In the genomic region with DNA sequence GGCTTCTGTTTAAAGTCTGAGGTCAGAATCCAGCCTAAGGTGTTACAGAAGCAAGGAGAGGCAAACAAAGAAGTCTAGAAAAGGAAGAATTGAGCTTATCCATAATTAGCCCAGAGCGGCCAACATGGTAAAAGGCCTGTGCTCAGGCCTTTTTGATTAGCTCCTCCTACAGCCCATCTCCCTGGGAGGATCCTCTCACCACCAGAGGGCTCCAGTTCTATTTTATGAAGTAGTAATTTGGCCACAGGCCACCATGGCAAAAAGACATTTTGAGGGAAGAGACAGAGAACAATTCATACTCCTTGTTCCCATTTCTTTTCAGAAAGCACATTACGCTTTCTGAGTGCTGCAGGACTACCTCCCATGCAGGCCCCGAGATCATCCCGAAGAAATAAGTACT, we compare ENCODE assay signal across 8 mouse cellular contexts. TPM values are rescaled to one million over a fixed set of nuclear protein-coding genes. Genes with fewer than 3 reads are reported as not detected.
A peak's percentile ranks its signal among the peaks of the same experiment; 100 is the strongest.
DNase-seq lines count a peak whose midpoint lies in the region; ATAC-seq and TF ChIP-seq lines count a peak whose summit lies in the region.

No protein-coding gene starts in this region.

- 72% methylated on average over 4 of the region's 4 CpGs for WGBS in cerebellum, adult 2 months
- WGBS in liver, embryonic 14.5 days (ENCODE audit: insufficient replicate concordance), result 71% methylated on average over 4 of the region's 4 CpGs

- TF ChIP-seq POLR2A in MEL (IDR thresholded peaks at IDR 0.05; ENCODE audit: control insufficient read depth in 1 of 2, insufficient read depth in 1 of 2, low read depth in 1 of 2, low read length in 2 of 2, poor library complexity in 1 of 2), result no peak
- TF ChIP-seq POLR2A in cerebellum, adult 2 months (IDR thresholded peaks at IDR 0.05; ENCODE audit: borderline replicate concordance, insufficient read depth, low read length), result no peak

- H3K4me3 ChIP-seq in MEL (ENCODE audit: control insufficient read depth in 1 of 2, insufficient read depth in 1 of 2, low read depth in 2 of 2, low read length in 2 of 2), result no peak overlapping the region
- H3K4me3 ChIP-seq in cerebellum, adult 2 months (replicated peaks; ENCODE audit: insufficient read depth, low read depth, low read length), result no peak overlapping the region
- no peak overlapping the region for H3K4me3 ChIP-seq in liver, embryonic 14.5 days (ENCODE audit: insufficient read depth in 1 of 2, low read depth in 2 of 2, low read length in 2 of 2)

- H3K4me1 ChIP-seq in MEL (ENCODE audit: control insufficient read depth in 1 of 2, insufficient read depth in 2 of 2, low read length in 2 of 2), result no peaks in the 10 kb centered on the region
- H3K4me1 ChIP-seq in cerebellum, adult 2 months (ENCODE audit: control insufficient read depth, insufficient read depth, low read length), result no peaks in the 10 kb centered on the region
- no peaks in the 10 kb centered on the region for H3K4me1 ChIP-seq in liver, embryonic 14.5 days (replicated peaks; ENCODE audit: control insufficient read depth in 2 of 2, insufficient read depth in 2 of 2, low read length in 1 of 2)

- no peak for TF ChIP-seq EP300 in MEL (IDR thresholded peaks at IDR 0.05; ENCODE audit: low read depth in 1 of 2, low read length in 2 of 2)
- TF ChIP-seq EP300 in liver, embryonic 14.5 days (IDR thresholded peaks at IDR 0.05; ENCODE audit: low read depth), result no peak

- H3K27ac ChIP-seq in MEL (ENCODE audit: control insufficient read depth, low read depth, low read length), result no peak overlapping the region
- no peak overlapping the region for H3K27ac ChIP-seq in cerebellum, adult 2 months (ENCODE audit: insufficient read depth, low read length)
- no peak overlapping the region for H3K27ac ChIP-seq in liver, embryonic 14.5 days

- no peaks in the 10 kb centered on the region for H3K36me3 ChIP-seq in MEL (ENCODE audit: control insufficient read depth in 1 of 2, insufficient read depth in 2 of 2, low read length in 2 of 2)
- no peaks in the 10 kb centered on the region for H3K36me3 ChIP-seq in liver, embryonic 14.5 days (replicated peaks; ENCODE audit: control insufficient read depth, insufficient read depth, low read depth)

- H3K27me3 ChIP-seq in MEL (ENCODE audit: control insufficient read depth in 1 of 2, insufficient read depth in 2 of 2, low read length in 2 of 2), result peaks cover 0 to 3% of the 10 kb centered on the region in 2 experiments; a peak in 3 of 4 replicates
- H3K27me3 ChIP-seq in cerebellum, adult 2 months (ENCODE audit: control insufficient read depth, insufficient read depth, low read length), result no peaks in the 10 kb centered on the region
- no peaks in the 10 kb centered on the region for H3K27me3 ChIP-seq in liver, embryonic 14.5 days (ENCODE audit: control insufficient read depth, insufficient read depth, low read length)

- H3K9ac ChIP-seq in MEL (ENCODE audit: control insufficient read depth, low read depth, low read length, poor library complexity, severe bottlenecking), result no peak overlapping the region
- H3K9ac ChIP-seq in liver, embryonic 14.5 days (replicated peaks), result no peak overlapping the region

- DNase-seq in CD4-positive helper T cell, adult 2 months (ENCODE audit: low read depth, low spot score), result peak; percentile 10
- DNase-seq in MEL (ENCODE audit: low read depth, low spot score), result peak; percentile 50
- peak; percentile 38 for DNase-seq in cerebellum, adult 2 months
- DNase-seq in frontal cortex, postnatal 10 days (ENCODE audit: low spot score in 2 of 2), result peak; percentile 17 to 41
- peak; percentile 40 to 77 for DNase-seq in kidney, adult 8-10 months
- DNase-seq in liver, embryonic 14.5 days (ENCODE audit: low read depth in 3 of 3, low spot score in 3 of 3), result peak in 1 of 3 experiments; percentile 4
- peak; percentile 71 for DNase-seq in retina, embryonic 14.5 days (ENCODE audit: low spot score)
- DNase-seq in natural killer cell, adult 2 months (ENCODE audit: low spot score in 2 of 2), result no peak

- peak; percentile 7 to 64 (median 56); a peak in 4 of 6 replicates for TF ChIP-seq CTCF in MEL (IDR thresholded peaks at IDR 0.05 in 2 of 3, conservative IDR thresholded peaks at IDR 0.05 in 1 of 3; ENCODE audit: control insufficient read depth in 1 of 3, insufficient read depth in 1 of 3, low read depth in 2 of 3, low read length in 3 of 3, poor library complexity in 1 of 3, severe bottlenecking in 1 of 3)
- peak; percentile 28; the same call in 1 of the 2 replicates for TF ChIP-seq CTCF in cerebellum, adult 2 months (IDR thresholded peaks at IDR 0.05; ENCODE audit: borderline replicate concordance, insufficient read depth, low read depth, low read length)
- peak; percentile 30; the same call in 1 of the 2 replicates for TF ChIP-seq CTCF in liver, embryonic 14.5 days (IDR thresholded peaks at IDR 0.05; ENCODE audit: low read depth)

- no peaks in the 10 kb centered on the region for H3K9me3 ChIP-seq in MEL (replicated peaks; ENCODE audit: insufficient read depth, low read length)
- H3K9me3 ChIP-seq in liver, embryonic 14.5 days (ENCODE audit: control insufficient read depth, low read length), result no peaks in the 10 kb centered on the region

- no peak for ATAC-seq in liver, embryonic 14.5 days (ENCODE audit: insufficient read depth)

- no peak overlapping the region for H3K4me2 ChIP-seq in liver, embryonic 14.5 days (ENCODE audit: low read depth)

- TF ChIP-seq RAD21 in MEL (IDR thresholded peaks at IDR 0.05; ENCODE audit: low read depth, low read length), result peak; percentile 51

- H3K79me2 ChIP-seq in MEL (ENCODE audit: control insufficient read depth, insufficient read depth, low read length, poor library complexity), result no peaks in the 10 kb centered on the region

TF ChIP-seq in MEL, 35 proteins besides CTCF, POLR2A, EP300 and RAD21:
- TF ChIP-seq ZC3H11A (IDR thresholded peaks at IDR 0.05; ENCODE audit: low read depth, low read length) (peak; percentile 26; the same call in 1 of the 2 replicates), SMC3 (IDR thresholded peaks at IDR 0.05; ENCODE audit: low read depth, low read length) (peak; percentile 78), MAX (IDR thresholded peaks at IDR 0.05; ENCODE audit: low read length) (no peak)

RNA-seq across cellular contexts. Expression of a gene that starts 46.3 kb away (rescaled TPM):
- not detected in 2 replicates for total RNA-seq in MEL (2012; rRNA removed)
- not detected for polyA plus RNA-seq in MEL (2012; ENCODE audit: insufficient read depth in 1 of 2, insufficient read length in 2 of 2, low read depth in 1 of 2, low replicate concordance in 2 of 2, missing spikeins in 1 of 2)
- polyA plus RNA-seq in cerebellum, adult 2 months (2012; rRNA removed), result 16.7 and 18.0 TPM in 2 replicates
- 3.7 and 4.4 TPM in 2 replicates for polyA plus RNA-seq in liver, embryonic 14.5 days (2012; rRNA removed)
- 9.1 and 9.2 TPM in 2 replicates for polyA plus RNA-seq in liver, embryonic 14.5 days (2014; fragmentation: Nextera tagmentation; extraction: Ambion mirVana)

RNA-seq across cellular contexts. Expression of a gene that starts 50.0 kb away (rescaled TPM):
- not detected in 2 replicates for total RNA-seq in MEL (2012; rRNA removed)
- not detected for polyA plus RNA-seq in MEL (2012; ENCODE audit: insufficient read depth in 1 of 2, insufficient read length in 2 of 2, low read depth in 1 of 2, low replicate concordance in 2 of 2, missing spikeins in 1 of 2)
- polyA plus RNA-seq in cerebellum, adult 2 months (2012; rRNA removed), result 0.11 TPM in 1 of 2 replicates, not detected in the other
- 0.02 and 0.06 TPM in 2 replicates for polyA plus RNA-seq in liver, embryonic 14.5 days (2012; rRNA removed)
- not detected in 2 replicates for polyA plus RNA-seq in liver, embryonic 14.5 days (2014; fragmentation: Nextera tagmentation; extraction: Ambion mirVana)

Comparison
In these comparisons a context has a peak if more than half of its experiments do, and no peak if none do; other contexts are left out.
1. DNase-seq: peak in CD4-positive helper T cell, adult 2 months (single experiment), MEL (single experiment), cerebellum, adult 2 months (2 of 2), frontal cortex, postnatal 10 days (2 of 2), kidney, adult 8-10 months (2 of 2) and retina, embryonic 14.5 days (single experiment); none in natural killer cell, adult 2 months (0 of 2).
2. RNA of a gene that starts 46.3 kb away (polyA plus RNA-seq): 16.7 to 18.0 TPM in cerebellum, adult 2 months and 3.7 to 9.2 TPM in liver, embryonic 14.5 days; not detected in MEL; every median in the first group is over 4 times any median in the second.
3. Peak in every context shown above with its lines, with median percentiles within 50 percentile points of each other: CTCF ChIP-seq.